Mouse (Mus musculus) forebrain, embryonic 13.5 days (tissue): ENCODE results near the gene Pym1. TPM values are rescaled to one million over a fixed set of nuclear protein-coding genes. Genes with fewer than 3 reads are reported as not detected.

Source experiments
- ATAC-seq: fragments of 200-750 bp; cut with Nextera tagmentation; 2 replicates; pipeline ENCODE4 v1.8.0; 2017
- H3K27ac ChIP-seq: fragments of 300-500 bp; sonication (generic); 2 replicates; pipeline ENCODE4 v1.5.1; 2015; ENCODE audit warnings: inconsistent platforms, mild to moderate bottlenecking, moderate library complexity
- H3K27me3 ChIP-seq: fragments of 300-500 bp; sonication (generic); 2 replicates; pipeline ENCODE4 v1.6.1; 2015; ENCODE audit warnings: mild to moderate bottlenecking, inconsistent platforms
- H3K36me3 ChIP-seq: fragments of 300-500 bp; sonication (generic); 2 replicates; pipeline ENCODE4 v1.6.1; 2015; ENCODE audit warnings: mild to moderate bottlenecking, inconsistent platforms; ENCODE audit not compliant: poor library complexity, severe bottlenecking
- H3K4me1 ChIP-seq: fragments of 300-500 bp; sonication (generic); 2 replicates; pipeline ENCODE4 v1.6.1; 2015; ENCODE audit warnings: inconsistent platforms
- H3K4me2 ChIP-seq: fragments of 300-500 bp; sonication (generic); 2 replicates; pipeline ENCODE4 v1.6.1; 2015; ENCODE audit warnings: inconsistent platforms, mild to moderate bottlenecking, moderate library complexity
- H3K4me3 ChIP-seq: fragments of 300-500 bp; sonication (generic); 2 replicates; pipeline ENCODE4 v1.5.1; 2015; ENCODE audit warnings: mild to moderate bottlenecking, inconsistent platforms
- H3K9ac ChIP-seq: fragments of 300-500 bp; sonication (generic); 2 replicates; pipeline ENCODE4 v1.6.1; 2015; ENCODE audit warnings: mild to moderate bottlenecking, inconsistent platforms
- H3K9me3 ChIP-seq: fragments of 300-500 bp; sonication (generic); replicated peaks from 2 replicates; pipeline ENCODE4 v1.6.1; 2016; ENCODE audit warnings: inconsistent platforms
- WGBS: fragments of 180-500 bp; shearing (Covaris S2); methylation state at CpG from one replicate; pipeline ENCODE4 v1.1.7; 2015; 5-methylcytosine and 5-hydroxymethylcytosine counted together
- polyA plus RNA-seq: library from polyadenylated mRNA; unstranded; fragments of >200 nt; fragmentation: Nextera tagmentation; extraction: Ambion mirVana; gene quantifications from 2 replicates; pipeline ENCODE4 v1.2.1, GENCODE M21; 2015

The Pym1 gene
- polyA plus RNA-seq, 1 experiment from 2014 or later: 49.6 TPM

DNA sequence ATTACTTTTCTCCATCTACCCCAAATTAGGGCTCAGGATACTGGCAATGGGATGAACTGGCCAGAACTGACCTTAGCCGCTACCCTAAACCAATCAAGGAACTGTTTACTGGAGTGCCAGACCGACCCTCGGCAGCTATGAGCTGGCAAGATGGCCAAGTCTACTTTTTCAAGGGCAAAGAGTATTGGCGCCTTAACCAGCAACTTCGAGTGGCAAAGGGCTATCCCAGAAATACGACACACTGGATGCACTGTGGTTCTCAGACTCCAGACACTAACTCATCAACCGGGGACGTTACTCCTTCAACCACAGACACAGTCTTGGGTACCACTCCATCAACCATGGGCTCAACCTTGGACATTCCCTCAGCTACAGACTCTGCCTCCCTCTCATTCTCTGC lies 51.0 kb downstream of the Pym1 start:
- Histone ChIP-seq H3K27ac (no peak overlapping the region), H3K4me3 (no peak overlapping the region), H3K4me1 (peaks cover 16% of the 10 kb centered on the region), H3K4me2 (no peak overlapping the region), H3K36me3 (peaks cover 34% of the 10 kb centered on the region), H3K27me3 (no peaks in the 10 kb centered on the region), H3K9me3 (no peaks in the 10 kb centered on the region), H3K9ac (no peak overlapping the region)
- ATAC-seq: no peak
- 95% methylated on average over 8 of the region's 8 CpGs for WGBS

DNA sequence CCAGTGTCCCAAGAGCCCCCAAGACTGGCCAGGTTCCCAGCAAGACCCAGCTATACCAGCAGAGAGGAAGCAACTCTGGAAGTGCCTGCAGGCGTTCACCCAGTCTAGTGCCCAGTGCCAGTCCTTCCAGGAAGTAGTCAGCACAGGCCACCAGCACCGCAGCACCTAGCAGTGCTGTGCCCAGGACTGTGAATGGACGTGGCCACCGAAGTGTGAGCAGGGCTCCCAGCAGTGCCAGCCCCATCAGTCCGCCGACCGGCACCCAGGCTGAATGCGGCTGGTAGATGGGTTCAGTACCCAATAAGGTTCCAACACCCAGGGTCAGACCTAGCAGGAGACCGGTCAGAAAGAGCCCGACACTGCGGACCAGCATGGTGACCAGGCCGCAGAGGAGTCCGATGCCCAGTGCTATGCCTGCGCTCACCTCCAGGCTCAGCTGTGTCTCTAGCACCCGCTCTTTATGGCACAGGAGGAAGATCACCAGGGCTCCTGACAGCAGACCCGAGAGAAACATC lies 54.3 kb downstream of the Pym1 start:
- Histone ChIP-seq H3K9ac (peak overlapping the region; percentile 88), H3K27me3 (no peaks in the 10 kb centered on the region), H3K4me2 (no peak overlapping the region), H3K27ac (no peak overlapping the region), H3K4me1 (peaks cover 30% of the 10 kb centered on the region), H3K9me3 (no peaks in the 10 kb centered on the region), H3K4me3 (no peak overlapping the region), H3K36me3 (peaks cover 42% of the 10 kb centered on the region)
- no peak for ATAC-seq
- 87% methylated on average over 16 of the region's 16 CpGs for WGBS

DNA sequence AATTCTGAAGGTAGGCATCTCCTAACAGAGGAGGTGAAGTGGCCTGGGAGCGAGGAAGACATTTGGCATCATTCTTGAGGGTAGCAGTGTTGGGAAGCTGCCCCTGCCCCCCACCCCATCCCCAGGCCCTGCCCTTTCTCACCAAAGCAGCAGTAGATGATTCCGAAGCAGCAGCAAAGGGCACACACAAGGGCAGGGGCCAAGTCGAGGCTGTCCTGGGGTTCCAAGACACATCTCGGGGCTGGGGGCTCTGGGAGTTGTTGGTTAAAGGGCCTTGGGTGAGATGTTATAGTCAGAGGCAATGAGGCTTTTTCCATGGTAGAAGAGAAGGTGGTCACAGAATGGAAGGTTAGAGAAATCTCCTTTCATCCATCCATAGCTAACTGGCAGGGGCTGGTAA lies 55.3 kb downstream of the Pym1 start:
- ATAC-seq: no peak
- Histone ChIP-seq H3K36me3 (peaks cover 51% of the 10 kb centered on the region), H3K9ac (peak overlapping the region; percentile 88), H3K27me3 (no peaks in the 10 kb centered on the region), H3K4me2 (peak overlapping the region; percentile 78), H3K9me3 (no peaks in the 10 kb centered on the region), H3K27ac (no peak overlapping the region), H3K4me3 (peak overlapping the region; percentile 78), H3K4me1 (peaks cover 39% of the 10 kb centered on the region)
- 69% methylated on average over 4 of the region's 4 CpGs for WGBS

- Histone ChIP-seq H3K27ac (peak overlapping the region; percentile 98; the same call in 1 of the 2 replicates), H3K4me3 (peak overlapping the region; percentile 78), H3K9me3 (no peaks in the 10 kb centered on the region), H3K9ac (peak overlapping the region; percentile 88), H3K36me3 (peaks cover 55% of the 10 kb centered on the region), H3K27me3 (no peaks in the 10 kb centered on the region), H3K4me1 (peaks cover 43% of the 10 kb centered on the region), H3K4me2 (peak overlapping the region; percentile 78)
- ATAC-seq: no peak
- 14% methylated on average over 6 of the region's 6 CpGs for WGBS
Observed at GRCm38 (mm10) chr10:128803361-128803760, 55.7 kb downstream of the Pym1 start.

DNA sequence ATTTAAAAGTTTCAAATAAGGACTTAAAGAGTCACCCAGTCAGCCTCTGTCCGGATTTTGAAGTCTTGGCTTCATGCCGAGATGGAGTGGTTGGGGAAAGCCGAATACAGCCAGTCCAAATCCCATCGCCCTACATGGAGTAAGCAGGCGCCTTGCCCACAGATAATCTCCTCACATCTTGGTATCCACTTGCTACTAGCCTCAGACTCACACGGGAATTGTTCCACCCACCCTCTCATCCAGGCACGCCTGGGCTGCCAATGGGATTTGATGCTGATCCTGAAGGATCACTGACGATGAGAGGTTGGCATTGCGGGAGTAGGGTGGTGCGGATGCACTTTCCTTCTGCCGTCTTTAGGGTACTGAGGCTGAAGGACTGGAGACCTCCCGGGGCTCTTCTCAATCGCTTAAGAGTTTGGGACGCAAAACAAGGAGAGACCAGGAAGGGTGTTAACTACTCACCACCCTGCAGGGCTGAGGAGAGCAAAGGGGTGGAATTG lies 56.1 kb downstream of the Pym1 start, which contains the start of gene Dnajc14:
Gene Dnajc14 (plus strand): TSS at position 292 of the 500 bp plus-strand sequence.
- H3K4me2 ChIP-seq: peak within 1 kb of the TSS; percentile 78
- H3K27ac ChIP-seq: peak within 1 kb of the TSS; percentile 98
- ATAC-seq: peak; percentile 27
- under 1% methylated on average over 14 of the region's 14 CpGs for WGBS
- peaks cover 48% of the 10 kb centered on the region for H3K4me1 ChIP-seq
- peak within 1 kb of the TSS; percentile 88 for H3K9ac ChIP-seq
- peaks cover 55% of the 10 kb centered on the region for H3K36me3 ChIP-seq
- peak within 1 kb of the TSS; percentile 78 for H3K4me3 ChIP-seq
- no peaks in the 10 kb centered on the region for H3K9me3 ChIP-seq
- no peaks in the 10 kb centered on the region for H3K27me3 ChIP-seq

DNA sequence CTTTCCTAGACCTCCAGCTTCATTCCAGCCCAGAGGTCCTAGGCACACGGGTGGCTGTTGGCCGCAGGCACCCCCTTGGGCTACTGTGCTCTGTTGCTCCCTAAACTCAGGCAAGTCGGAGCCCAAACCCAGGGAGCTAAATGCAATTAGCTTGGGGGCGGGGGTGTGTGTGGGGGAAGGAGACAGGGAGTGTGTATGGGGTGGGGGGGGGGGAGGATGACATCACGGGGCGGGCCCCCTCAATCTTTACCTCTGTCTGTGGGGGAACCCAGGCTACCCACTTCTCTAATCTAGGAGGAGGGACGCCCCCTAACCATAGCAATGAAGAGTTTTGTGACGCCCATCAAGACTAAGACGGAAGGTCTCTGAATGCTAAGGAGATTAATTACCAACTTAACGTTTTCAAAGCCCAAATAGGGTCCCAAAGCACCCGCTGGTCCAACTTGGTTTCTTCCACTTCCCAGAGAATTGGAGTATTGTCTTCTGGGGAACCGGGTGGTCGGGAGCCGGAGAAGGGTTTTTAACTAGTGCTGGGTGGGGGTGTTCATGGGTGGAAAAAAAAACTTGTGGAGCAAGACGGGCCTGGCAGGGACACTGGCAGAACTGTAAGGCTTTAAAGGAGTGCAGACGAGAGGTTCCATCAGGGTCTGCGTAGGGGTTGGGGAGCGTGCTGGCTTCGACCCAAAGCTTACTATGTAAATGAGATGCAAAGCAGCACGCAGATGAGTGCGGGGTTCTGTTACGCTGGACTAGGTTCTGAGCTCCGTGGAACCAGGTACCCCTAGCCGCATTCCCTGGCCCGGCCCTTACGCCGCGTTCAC lies 56.8 kb downstream of the Pym1 start, which contains the start of gene Tmem198b:
Gene Tmem198b (minus strand): TSS at position 100 of the 821 bp plus-strand sequence.
- Histone ChIP-seq H3K27me3 (no peaks in the 10 kb centered on the region), H3K9ac (peak within 1 kb of the TSS; percentile 88), H3K4me3 (peak within 1 kb of the TSS; percentile 78), H3K4me2 (peak within 1 kb of the TSS; percentile 78), H3K36me3 (peaks cover 58% of the 10 kb centered on the region), H3K27ac (peak within 1 kb of the TSS; percentile 98), H3K9me3 (no peaks in the 10 kb centered on the region), H3K4me1 (peaks cover 54% of the 10 kb centered on the region)
- peak; percentile 73 for ATAC-seq
- WGBS: under 1% methylated on average over 27 of the region's 28 CpGs

GRCm38 (mm10) chr10:128805092-128806000 lies 57.7 kb downstream of the Pym1 start:
- H3K4me2 ChIP-seq: peak overlapping the region; percentile 78
- H3K9ac ChIP-seq: peak overlapping the region; percentile 88
- peak overlapping the region; percentile 78 for H3K4me3 ChIP-seq
- WGBS: under 1% methylated on average over 65 of the region's 70 CpGs
- peak overlapping the region; percentile 98 for H3K27ac ChIP-seq
- peak; percentile 93 for ATAC-seq
- H3K27me3 ChIP-seq: no peaks in the 10 kb centered on the region
- peaks cover 58% of the 10 kb centered on the region for H3K4me1 ChIP-seq
- H3K36me3 ChIP-seq: peaks cover 56% of the 10 kb centered on the region
- H3K9me3 ChIP-seq: no peaks in the 10 kb centered on the region

- Histone ChIP-seq H3K4me3 (peak overlapping the region; percentile 78), H3K36me3 (peaks cover 49% of the 10 kb centered on the region), H3K4me2 (peak overlapping the region; percentile 78), H3K9ac (peak overlapping the region; percentile 88), H3K9me3 (no peaks in the 10 kb centered on the region), H3K4me1 (peaks cover 58% of the 10 kb centered on the region), H3K27ac (no peak overlapping the region; the same call in 1 of the 2 replicates), H3K27me3 (no peaks in the 10 kb centered on the region)
- no peak for ATAC-seq
- WGBS: 74% methylated on average over 6 of the region's 6 CpGs
Observed at GRCm38 (mm10) chr10:128806086-128806485, 58.4 kb downstream of the Pym1 start.

GRCm38 (mm10) chr10:128807018-128807417 lies 59.3 kb downstream of the Pym1 start:
- peak overlapping the region; percentile 88 for H3K9ac ChIP-seq
- H3K4me2 ChIP-seq: peak overlapping the region; percentile 78
- WGBS: 96% methylated on average over 8 of the region's 8 CpGs
- peaks cover 42% of the 10 kb centered on the region for H3K36me3 ChIP-seq
- H3K4me3 ChIP-seq: peak overlapping the region; percentile 78
- no peaks in the 10 kb centered on the region for H3K9me3 ChIP-seq
- ATAC-seq: no peak
- no peak overlapping the region for H3K27ac ChIP-seq
- peaks cover 58% of the 10 kb centered on the region for H3K4me1 ChIP-seq
- no peaks in the 10 kb centered on the region for H3K27me3 ChIP-seq
